29 mouse cellular contexts compared by ENCODE assay signal in the genomic region with DNA sequence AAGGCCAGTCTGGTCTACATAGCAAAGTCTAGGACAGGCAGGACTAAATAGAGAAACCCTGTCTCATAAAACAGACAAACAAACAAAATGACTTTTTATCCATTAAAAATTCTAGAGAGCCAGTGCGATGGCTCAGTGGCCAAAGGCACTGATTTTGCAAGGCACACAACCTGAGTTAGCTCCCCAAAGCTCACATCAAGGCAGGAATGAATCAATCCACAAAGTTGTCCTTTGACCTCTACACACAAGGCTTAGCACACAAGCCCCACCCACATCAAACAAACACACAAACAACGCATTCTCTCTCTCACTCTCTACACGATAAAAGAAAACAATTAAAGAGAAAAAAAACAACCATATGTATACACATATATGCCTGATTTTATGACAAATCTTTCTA.
"Had no signal": no experiment of that assay in that cellular context is flagged by ENCODE, and none has a peak within 500 bp of the region (broad histone marks: within the 10 kb centered on the region; RNA-seq: fewer than 3 reads in every experiment).

No protein-coding gene starts in this region.

- DNase-seq: left cerebral cortex, postnatal 4 days; liver; liver, embryonic 13.5 days; lung, adult 18-20 months; lung, adult 2 months; lung, embryonic 14.5 days; lung, postnatal 10 days; lung, postnatal 14 days; lung, postnatal 36 days; lung, postnatal 4 days; midbrain, embryonic 14.5 days had no signal

- H3K36me3 ChIP-seq: lung, embryonic 15.5 days; midbrain, embryonic 15.5 days had no signal

- H3K4me2 ChIP-seq: limb, embryonic 12.5 days; limb, embryonic 13.5 days; limb, embryonic 15.5 days; liver, embryonic 13.5 days; liver, embryonic 15.5 days; lung, embryonic 14.5 days; lung, embryonic 15.5 days; midbrain, embryonic 11.5 days; midbrain, embryonic 12.5 days; midbrain, embryonic 13.5 days; midbrain, embryonic 15.5 days; neural tube, embryonic 12.5 days had no signal

- H3K9ac ChIP-seq: limb, embryonic 12.5 days; limb, embryonic 13.5 days; limb, embryonic 15.5 days; liver, embryonic 13.5 days; liver, embryonic 14.5 days; liver, embryonic 15.5 days; lung, embryonic 14.5 days; lung, embryonic 15.5 days; midbrain, embryonic 12.5 days; midbrain, embryonic 13.5 days; midbrain, embryonic 15.5 days; neural tube, embryonic 12.5 days had no signal

- ATAC-seq: lung, postnatal 0 days; midbrain, embryonic 13.5 days; midbrain, embryonic 15.5 days; midbrain, embryonic 16.5 days had no signal

- H3K9me3 ChIP-seq: limb, embryonic 10.5 days; limb, embryonic 12.5 days; limb, embryonic 13.5 days; limb, embryonic 15.5 days; liver, embryonic 13.5 days; liver, embryonic 15.5 days; lung, embryonic 15.5 days; megakaryocyte, embryonic 14.5 days; midbrain, embryonic 10.5 days; midbrain, embryonic 12.5 days; midbrain, embryonic 13.5 days; midbrain, embryonic 15.5 days; neural tube, embryonic 12.5 days had no signal

- H3K27ac ChIP-seq: left cerebral cortex, adult 2 months; limb, embryonic 10.5 days; limb, embryonic 12.5 days; limb, embryonic 13.5 days; limb, embryonic 15.5 days; liver, embryonic 13.5 days; liver, embryonic 14.5 days; liver, embryonic 15.5 days; lung, embryonic 15.5 days; macrophage; midbrain, embryonic 10.5 days; midbrain, embryonic 12.5 days; midbrain, embryonic 13.5 days; midbrain, embryonic 15.5 days; neural tube, embryonic 12.5 days had no signal

- H3K4me3 ChIP-seq: left cerebral cortex, adult 2 months; limb, embryonic 10.5 days; limb, embryonic 12.5 days; limb, embryonic 13.5 days; limb, embryonic 15.5 days; liver, embryonic 13.5 days; liver, embryonic 15.5 days; lung, embryonic 15.5 days; megakaryocyte, embryonic 14.5 days; midbrain, embryonic 10.5 days; midbrain, embryonic 12.5 days; midbrain, embryonic 13.5 days; midbrain, embryonic 15.5 days; neural tube, embryonic 12.5 days had no signal

- H3K27me3 ChIP-seq: limb, embryonic 12.5 days; limb, embryonic 13.5 days; limb, embryonic 15.5 days; liver, embryonic 13.5 days; liver, embryonic 15.5 days; lung, embryonic 15.5 days; midbrain, embryonic 12.5 days; midbrain, embryonic 13.5 days; midbrain, embryonic 15.5 days; neural tube, embryonic 12.5 days had no signal

- H3K4me1 ChIP-seq: limb, embryonic 10.5 days; limb, embryonic 12.5 days; limb, embryonic 13.5 days; limb, embryonic 15.5 days; liver, embryonic 13.5 days; liver, embryonic 15.5 days; lung, embryonic 15.5 days; megakaryocyte, embryonic 14.5 days; midbrain, embryonic 10.5 days; midbrain, embryonic 12.5 days; midbrain, embryonic 13.5 days; midbrain, embryonic 15.5 days; neural tube, embryonic 12.5 days had no signal
